Mouse (Mus musculus) 3134 (cell line): Measurements from ENCODE around the gene Vmn2r39.
A peak's percentile ranks its signal among the peaks of the same experiment; 100 is the strongest.
"Not testable (repeated sequence)": the region's sequence is repeated elsewhere in the genome, so short reads cannot be mapped to it uniquely, and the experiment has no call there.

Experiments
- DNase-seq: peaks from one replicate; pipeline ENCODE4 v3.0.0-alpha.2; 2011; ENCODE audit warnings: low spot score; ENCODE audit not compliant: insufficient read length; ENCODE audit errors: extremely low read depth

The Vmn2r39 gene

GRCm38 (mm10) chr7:9030698-9031097, at the start of gene Vmn2r39:
TSS of gene Vmn2r39 (minus strand) at chr7:9030798.
- not testable (repeated sequence) for DNase-seq

GRCm38 (mm10) chr7:9065353-9065752, 34.8 kb upstream of the Vmn2r39 start:
- DNase-seq = peak; percentile 4
